Mouse (Mus musculus) forebrain, embryonic 15.5 days (tissue): Measurements from ENCODE around the gene Psg22. TPM values are rescaled to one million over a fixed set of nuclear protein-coding genes. Genes with fewer than 3 reads are reported as not detected.
"Not testable (repeated sequence)": the region's sequence is repeated elsewhere in the genome, so short reads cannot be mapped to it uniquely, and the experiment has no call there.

Experiments used
- ATAC-seq: fragments of 200-750 bp; cut with Nextera tagmentation; replicated peaks from 2 replicates; pipeline ENCODE4 v1.8.0; 2017; ENCODE audit warnings: mild to moderate bottlenecking, moderate TSS enrichment, moderate library complexity
- H3K27ac ChIP-seq: fragments of 300-500 bp; sonication (generic); replicated peaks from 2 replicates; pipeline ENCODE4 v1.5.1; 2015; ENCODE audit warnings: mild to moderate bottlenecking, inconsistent platforms
- H3K27me3 ChIP-seq: fragments of 300-500 bp; sonication (generic); 2 replicates; pipeline ENCODE4 v1.6.1; 2015; ENCODE audit warnings: inconsistent platforms
- H3K36me3 ChIP-seq: fragments of 300-500 bp; sonication (generic); 2 replicates; pipeline ENCODE4 v1.6.1; 2015; ENCODE audit warnings: mild to moderate bottlenecking, inconsistent platforms
- H3K4me1 ChIP-seq: fragments of 300-500 bp; sonication (generic); 2 replicates; pipeline ENCODE4 v1.6.1; 2015; ENCODE audit warnings: inconsistent platforms
- H3K4me2 ChIP-seq: fragments of 300-500 bp; sonication (generic); replicated peaks from 2 replicates; pipeline ENCODE4 v1.6.1; 2015; ENCODE audit warnings: mild to moderate bottlenecking, inconsistent platforms
- H3K4me3 ChIP-seq: fragments of 300-500 bp; sonication (generic); 2 replicates; pipeline ENCODE4 v1.5.1; 2015; ENCODE audit warnings: mild to moderate bottlenecking, inconsistent platforms
- H3K9ac ChIP-seq: fragments of 300-500 bp; sonication (generic); replicated peaks from 2 replicates; pipeline ENCODE4 v1.6.1; 2015; ENCODE audit warnings: mild to moderate bottlenecking, inconsistent platforms
- H3K9me3 ChIP-seq: fragments of 300-500 bp; sonication (generic); 2 replicates; pipeline ENCODE4 v1.6.1; 2016; ENCODE audit warnings: inconsistent platforms
- WGBS: fragments of 180-500 bp; shearing (Covaris S2); methylation state at CpG from one replicate; pipeline ENCODE4 v1.1.7; 2015; ENCODE audit warnings: mixed read lengths; 5-methylcytosine and 5-hydroxymethylcytosine counted together
- polyA plus RNA-seq: library from polyadenylated mRNA; unstranded; fragments of >200 nt; fragmentation: Nextera tagmentation; extraction: Ambion mirVana; gene quantifications from 2 replicates; pipeline ENCODE4 v1.2.1, GENCODE M21; 2015

Gene Psg22
- polyA plus RNA-seq, 1 experiment from 2014 or later = not detected

DNA sequence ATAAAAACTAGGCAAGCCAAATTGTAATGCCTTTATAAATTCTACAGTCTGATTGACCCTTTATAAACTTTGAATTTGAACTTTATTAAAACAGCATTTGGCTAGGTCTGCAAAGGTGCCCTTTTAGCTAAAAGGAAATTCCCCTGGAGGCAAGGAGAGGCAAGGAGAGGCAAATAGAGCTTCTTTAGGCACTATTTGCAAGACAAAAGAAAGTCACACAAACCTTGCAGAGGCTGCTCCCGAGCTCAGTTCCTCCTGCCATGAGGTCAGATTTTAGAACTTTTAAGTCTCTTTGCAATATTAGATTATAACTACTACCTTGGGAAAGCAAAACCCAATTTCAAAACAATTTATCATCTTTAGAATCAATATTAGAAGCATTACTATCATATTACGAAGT, 29.5 kb downstream of the Psg22 start:
- ATAC-seq, H3K4me2 ChIP-seq, H3K27me3 ChIP-seq, H3K27ac ChIP-seq, H3K36me3 ChIP-seq, H3K9ac ChIP-seq, H3K4me1 ChIP-seq, H3K4me3 ChIP-seq, H3K9me3 ChIP-seq: not testable (repeated sequence)
- 33% methylated on average over 2 of the region's 2 CpGs for WGBS

DNA sequence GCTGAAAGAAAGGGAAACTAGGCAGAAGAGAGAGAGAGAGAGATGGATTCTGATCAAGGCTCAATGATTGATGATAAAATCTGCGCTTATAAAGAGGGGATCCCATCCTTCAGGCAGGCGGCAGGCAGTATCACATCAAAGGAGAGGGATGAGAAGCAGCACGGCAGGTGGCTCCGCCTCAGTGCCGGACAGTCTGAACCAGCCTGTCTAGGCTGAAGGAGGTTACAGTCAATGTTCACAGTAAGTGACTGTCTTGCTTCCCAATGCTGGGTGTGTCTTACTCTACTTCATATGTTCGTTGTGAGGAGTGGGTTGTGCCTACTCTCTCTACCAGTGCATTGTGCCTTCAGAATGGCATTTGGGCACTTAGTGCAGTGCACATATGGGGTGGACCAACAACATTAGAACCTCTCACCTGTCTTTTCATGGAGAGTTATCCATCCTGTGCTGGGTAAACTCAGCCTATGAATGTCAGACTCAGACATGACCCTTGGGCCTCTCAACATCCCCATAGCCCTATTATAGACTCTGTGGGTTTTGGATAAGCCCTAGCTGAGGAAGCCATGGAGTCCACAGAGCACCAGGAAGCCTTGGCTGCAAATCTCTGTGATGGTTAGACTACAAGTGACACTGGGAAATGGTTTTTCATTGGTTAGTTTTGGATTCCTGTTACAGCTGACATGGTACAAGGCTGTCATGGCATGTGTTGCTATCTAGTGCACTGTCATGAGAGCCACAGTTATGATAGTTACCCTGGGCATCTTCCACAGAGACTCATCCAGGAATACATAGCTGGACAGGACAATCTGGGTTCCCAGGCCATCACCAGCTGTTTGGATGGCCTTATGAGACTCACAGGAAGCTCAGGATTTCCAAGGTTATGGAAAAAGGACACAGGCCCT, 31.4 kb downstream of the Psg22 start:
- WGBS = 17% methylated on average over 6 of the region's 6 CpGs
- ATAC-seq = peak; percentile 35; the same call in 1 of the 2 replicates

DNA sequence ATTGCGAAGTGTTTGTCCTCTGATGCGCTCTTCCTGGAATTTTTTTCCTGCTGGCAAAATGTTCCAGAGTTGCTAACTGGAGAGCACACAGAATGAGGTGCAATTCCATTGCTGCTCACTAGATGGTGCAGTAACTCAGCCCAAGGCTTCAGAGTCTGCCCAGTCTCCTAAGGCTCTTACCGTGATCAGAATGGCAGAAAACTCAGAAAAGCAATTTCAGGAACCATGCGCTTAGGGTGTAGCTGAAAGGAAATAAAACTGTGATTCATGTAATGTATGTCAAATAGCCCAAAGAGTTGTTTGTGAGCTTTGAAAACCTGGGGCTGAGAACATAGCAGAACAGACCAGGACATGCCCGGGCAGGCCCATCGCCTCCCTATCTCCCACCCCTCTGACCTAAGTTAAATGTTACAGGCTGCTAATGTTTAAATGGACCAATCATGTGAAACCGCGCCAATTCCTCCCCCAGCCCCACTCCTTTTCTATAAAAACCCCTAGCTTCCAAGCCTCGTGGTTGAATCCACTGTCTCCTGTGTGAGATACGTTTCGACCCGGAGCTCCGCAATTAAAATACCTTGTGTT, 32.1 kb downstream of the Psg22 start:
- peak; percentile 73 for ATAC-seq
- not testable (repeated sequence) for H3K27ac ChIP-seq, H3K36me3 ChIP-seq, H3K4me2 ChIP-seq, H3K9me3 ChIP-seq, H3K9ac ChIP-seq, H3K4me3 ChIP-seq, H3K27me3 ChIP-seq, H3K4me1 ChIP-seq
- 52% methylated on average over 11 of the region's 13 CpGs for WGBS

More for the DNA sequence above, 31.4 kb downstream of the Psg22 start:
- H3K4me3 ChIP-seq = no peak overlapping the region
- no peak overlapping the region for H3K4me2 ChIP-seq
- H3K27me3 ChIP-seq = peaks cover 9% of the 10 kb centered on the region; the same call in 1 of the 2 replicates
- H3K9ac ChIP-seq = no peak overlapping the region
- H3K27ac ChIP-seq = no peak overlapping the region
- H3K9me3 ChIP-seq = no peaks in the 10 kb centered on the region
- no peaks in the 10 kb centered on the region for H3K4me1 ChIP-seq
- H3K36me3 ChIP-seq = no peaks in the 10 kb centered on the region

DNA sequence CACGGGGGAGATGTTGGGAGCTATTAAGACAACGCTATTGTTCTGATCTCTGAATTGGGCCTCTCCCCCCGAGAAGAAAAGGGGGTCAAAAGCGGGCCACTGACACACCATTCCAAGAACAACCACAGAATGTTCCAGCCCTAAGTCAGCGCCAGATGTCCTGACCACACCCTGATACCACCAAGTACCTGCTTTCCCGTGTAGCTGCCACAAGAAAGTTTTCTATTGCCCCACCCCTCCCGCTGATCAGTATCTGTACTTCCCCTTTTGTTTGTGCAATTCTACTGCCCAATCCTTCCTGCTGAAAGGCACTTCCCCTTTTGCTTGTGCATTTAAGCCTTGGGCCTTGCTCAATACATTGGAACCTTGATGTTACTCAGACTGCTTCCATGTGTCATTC, 42.3 kb downstream of the Psg22 start:
- not testable (repeated sequence) for H3K4me3 ChIP-seq, H3K27me3 ChIP-seq, H3K4me1 ChIP-seq, H3K27ac ChIP-seq, H3K36me3 ChIP-seq, H3K9ac ChIP-seq, H3K4me2 ChIP-seq, H3K9me3 ChIP-seq, ATAC-seq
- WGBS = 93% methylated on average over 7 of the region's 7 CpGs

DNA sequence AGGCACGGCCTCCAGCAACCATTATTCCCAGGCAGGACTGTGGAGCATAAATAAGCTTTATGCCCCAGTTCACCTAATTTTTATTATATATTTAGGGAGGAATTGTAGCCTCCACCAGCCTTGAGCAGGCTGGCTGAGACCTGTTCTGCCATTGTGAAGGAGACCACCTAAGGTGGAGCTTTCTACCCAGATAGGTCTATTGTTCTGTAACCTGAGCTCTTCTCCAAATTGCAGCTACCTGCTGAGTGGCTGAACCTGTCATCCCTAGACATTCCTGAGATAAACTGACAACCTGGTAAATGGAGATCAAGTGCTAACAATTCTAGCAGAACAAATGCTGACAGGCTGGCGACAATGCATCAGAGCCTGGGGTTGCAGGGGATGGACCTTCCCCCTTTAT, 45.0 kb downstream of the Psg22 start:
- ATAC-seq, H3K27ac ChIP-seq, H3K4me3 ChIP-seq, H3K36me3 ChIP-seq, H3K9ac ChIP-seq, H3K4me2 ChIP-seq, H3K4me1 ChIP-seq, H3K27me3 ChIP-seq, H3K9me3 ChIP-seq: not testable (repeated sequence)
- 11% methylated on average over 1 of the region's 2 CpGs for WGBS

Other genes with a start within 250 kb of the Psg22 start
- gene Psg26, start 233.9 kb upstream of the Psg22 start, polyA plus RNA-seq = not detected in 2 replicates
- gene Psg25, start 185.8 kb upstream of the Psg22 start, polyA plus RNA-seq = not detected in 2 replicates
- gene Psg27, start 150.8 kb upstream of the Psg22 start, polyA plus RNA-seq = not detected in 2 replicates
- gene Psg23, start 101.6 kb upstream of the Psg22 start, polyA plus RNA-seq = not detected in 2 replicates
- gene Psg21, start 61.4 kb upstream of the Psg22 start, polyA plus RNA-seq = not detected in 2 replicates
- not detected in 2 replicates for gene Psg20, start 31.9 kb upstream of the Psg22 start, polyA plus RNA-seq
- gene Psg19, start 80.4 kb downstream of the Psg22 start, polyA plus RNA-seq = not detected in 2 replicates
- not detected in 2 replicates for gene Psg17, start 103.5 kb downstream of the Psg22 start, polyA plus RNA-seq
- 0.13 and 0.29 TPM in 2 replicates for gene Mill2, start 121.9 kb downstream of the Psg22 start, polyA plus RNA-seq
- gene Pglyrp1, start 153.2 kb downstream of the Psg22 start, polyA plus RNA-seq = 18.2 and 19.2 TPM in 2 replicates
- 26.5 and 27.9 TPM in 2 replicates for gene Ccdc61, start 192.3 kb downstream of the Psg22 start, polyA plus RNA-seq
- gene Nova2, start 207.8 kb downstream of the Psg22 start, polyA plus RNA-seq = 17.6 and 18.0 TPM in 2 replicates